Mouse (Mus musculus): ENCODE measurements at regions not wholly inside any gene's neighbourhood (a gene's known extent, or its start where the extent isn't known, plus 50 kb on each side); places are given as distances from the start of the nearest gene placed in this dataset.
"Not testable (repeated sequence)": the region's sequence is repeated elsewhere in the genome, so short reads cannot be mapped to it uniquely, and the experiment has no call there.

DNA sequence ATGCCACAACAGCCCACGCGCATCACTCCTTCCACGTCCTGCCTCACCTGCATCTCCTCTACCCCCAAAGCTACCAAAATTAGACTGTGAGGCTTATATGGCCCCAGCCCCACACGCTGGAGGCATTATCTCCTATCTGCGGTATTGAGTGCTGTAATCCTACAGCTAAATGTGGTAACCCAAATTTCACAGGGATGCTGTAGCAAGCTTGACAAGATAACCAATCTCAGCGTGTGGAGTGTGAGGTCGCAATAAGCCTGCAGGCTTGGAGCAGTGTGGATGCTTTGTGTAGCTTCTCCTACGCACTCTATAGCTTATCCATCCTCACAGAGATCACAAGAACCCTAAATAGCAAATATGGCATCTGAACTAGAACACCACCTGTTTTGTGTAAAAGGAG is 251.2 kb upstream of the Kcnh8 start:
- in situ Hi-C loops (cut with MseI, MboI): no loop called here

DNA sequence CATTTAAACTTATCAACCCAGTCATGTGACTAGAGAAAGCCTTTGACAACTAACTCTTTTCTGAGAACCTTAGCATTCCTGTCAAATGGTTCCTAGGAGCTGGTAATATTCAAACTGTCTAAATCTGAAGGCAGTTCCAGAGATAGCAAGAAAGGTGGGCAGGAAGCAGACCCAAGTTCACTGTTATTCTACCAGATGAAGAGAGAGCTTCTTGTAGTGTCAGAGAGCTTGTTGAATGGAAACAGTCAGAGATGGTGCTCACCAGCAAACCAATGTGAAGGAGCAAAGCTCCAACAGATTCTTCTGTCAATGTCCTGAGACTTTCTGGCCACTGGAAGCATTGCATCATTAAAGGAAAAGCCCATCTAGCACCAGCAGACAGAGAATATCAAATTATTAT is 251.8 kb upstream of the Kcnh8 start:
- in situ Hi-C loops (cut with MseI, MboI): no loop called here

DNA sequence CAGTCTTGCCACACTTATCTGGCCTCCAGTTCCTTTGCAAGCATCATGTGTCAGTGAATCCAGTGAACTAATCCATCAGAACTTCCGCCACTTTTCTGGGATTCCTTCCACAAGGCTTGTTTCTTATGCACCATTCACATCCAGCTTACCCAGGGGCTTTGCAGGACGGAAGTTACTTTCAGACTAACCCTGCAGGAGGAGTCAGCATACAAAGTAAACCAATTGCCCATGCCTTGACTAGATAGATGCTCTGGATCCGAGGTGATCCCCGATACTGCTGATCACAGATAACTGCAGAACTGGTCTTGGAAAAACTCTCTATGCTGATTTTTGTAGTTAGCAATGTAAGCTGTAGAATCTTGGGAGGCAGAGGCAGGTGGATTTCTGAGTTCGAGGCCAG is 252.6 kb upstream of the Kcnh8 start:
- in situ Hi-C loops (cut with MseI, MboI): no loop called here

DNA sequence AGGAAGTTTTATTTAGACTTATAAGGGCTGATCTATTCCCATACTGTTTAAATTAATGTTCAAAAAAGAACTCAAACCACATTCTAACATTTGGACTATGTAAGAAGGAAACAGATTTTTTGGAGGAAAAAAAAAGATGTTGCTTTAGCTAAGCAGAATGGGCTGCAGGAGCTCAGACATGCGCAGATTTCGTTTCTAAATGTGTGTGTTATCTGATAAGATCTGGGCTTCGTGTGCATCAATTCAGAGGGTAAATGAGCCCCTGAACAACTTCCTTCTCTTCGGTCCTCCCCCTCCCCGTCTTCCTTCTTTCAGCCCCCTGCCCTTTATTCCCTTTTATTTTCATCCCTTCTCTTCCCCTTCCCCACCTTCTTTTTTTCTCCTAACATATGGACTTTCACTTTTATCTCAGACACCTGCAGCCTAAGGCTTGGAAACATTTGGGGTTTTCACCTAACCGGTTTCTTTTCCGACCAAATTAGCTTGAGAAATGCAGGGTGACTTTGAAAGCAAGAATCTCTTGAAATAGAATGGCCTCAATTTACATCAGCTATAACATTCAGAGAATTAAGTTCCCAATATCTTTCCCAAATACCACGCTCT is 253.9 kb upstream of the Kcnh8 start:
- in situ Hi-C loops (cut with MseI, MboI): no loop called here

DNA sequence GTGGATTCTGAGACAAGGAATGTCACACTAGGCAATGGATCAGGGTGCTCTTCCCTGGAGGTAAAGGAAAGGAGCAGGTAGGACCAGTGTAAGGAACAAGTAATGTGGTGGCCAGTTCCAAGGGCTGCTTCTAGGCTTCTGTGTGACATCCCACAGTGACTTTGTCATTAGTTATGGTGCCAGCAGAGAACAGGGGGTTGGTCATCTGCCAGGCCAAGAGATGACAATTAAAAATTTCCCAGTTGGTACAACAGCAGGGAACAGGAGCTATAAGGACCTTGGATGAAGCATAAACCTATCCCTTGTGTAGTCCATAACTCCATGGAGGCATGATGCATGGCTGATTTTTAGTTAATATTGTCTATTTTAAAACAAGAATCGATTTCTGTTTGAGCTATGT is 281.9 kb upstream of the Kcnh8 start:
- in situ Hi-C loops (cut with MseI, MboI): no loop called here

DNA sequence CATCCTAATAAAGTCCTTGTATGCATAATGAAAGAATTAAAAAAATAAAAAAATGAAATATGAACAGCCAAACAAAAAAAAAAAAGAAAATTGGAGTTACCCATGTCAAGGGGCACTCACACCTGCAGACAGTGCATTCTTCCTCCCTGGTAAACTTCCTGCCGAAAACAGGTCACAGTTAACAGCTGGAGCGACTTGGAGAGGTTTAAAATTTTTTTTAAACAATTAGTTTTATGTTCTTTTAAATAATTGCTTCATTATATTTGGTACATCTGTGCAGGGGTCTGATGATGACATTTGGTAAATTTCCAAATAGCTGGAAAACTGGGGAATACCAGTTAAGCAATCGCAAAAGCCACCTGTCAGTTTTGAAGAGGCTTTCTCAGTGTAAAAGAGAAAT is 285.5 kb upstream of the Kcnh8 start:
- in situ Hi-C loops (cut with MseI, MboI): no loop called here

DNA sequence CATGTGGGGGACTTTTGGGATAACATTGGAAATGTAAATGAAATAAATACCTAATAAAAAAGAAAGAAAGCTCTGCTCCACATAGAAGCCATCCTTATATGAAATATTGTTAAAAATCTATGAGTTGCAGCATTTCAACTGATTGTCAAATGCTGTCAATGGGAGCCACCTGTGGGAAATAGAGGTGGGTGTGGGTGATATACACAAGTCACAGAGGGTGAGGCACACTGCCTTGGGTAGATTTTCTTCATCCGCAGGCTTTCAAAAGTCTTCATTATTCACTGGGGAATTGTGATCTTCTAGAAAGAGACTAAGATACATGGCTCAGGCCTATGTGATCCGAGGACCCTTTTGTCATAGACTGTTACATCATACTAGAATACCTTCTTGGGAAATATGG is 286.6 kb upstream of the Kcnh8 start:
- in situ Hi-C loops (cut with MseI, MboI): no loop called here

DNA sequence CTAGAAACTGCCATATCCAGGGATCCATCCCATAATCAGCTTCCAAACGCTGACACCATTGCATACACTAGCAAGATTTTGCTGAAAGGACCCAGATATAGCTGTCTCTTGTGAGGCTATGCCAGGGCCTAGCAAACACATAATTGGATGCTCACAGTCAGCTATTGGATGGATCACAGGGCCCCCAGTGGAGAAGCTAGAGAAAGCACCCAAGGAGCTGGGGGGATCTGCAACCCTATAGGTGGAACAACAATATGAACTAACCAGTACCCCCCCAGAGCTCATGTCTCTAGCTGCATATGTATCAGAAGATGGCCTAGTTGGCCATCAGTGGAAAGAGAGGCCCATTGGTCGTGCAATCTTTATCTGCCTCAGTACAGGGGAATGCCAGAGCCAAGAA is 287.1 kb upstream of the Kcnh8 start:
- in situ Hi-C loops (cut with MseI, MboI): not testable (repeated sequence)

DNA sequence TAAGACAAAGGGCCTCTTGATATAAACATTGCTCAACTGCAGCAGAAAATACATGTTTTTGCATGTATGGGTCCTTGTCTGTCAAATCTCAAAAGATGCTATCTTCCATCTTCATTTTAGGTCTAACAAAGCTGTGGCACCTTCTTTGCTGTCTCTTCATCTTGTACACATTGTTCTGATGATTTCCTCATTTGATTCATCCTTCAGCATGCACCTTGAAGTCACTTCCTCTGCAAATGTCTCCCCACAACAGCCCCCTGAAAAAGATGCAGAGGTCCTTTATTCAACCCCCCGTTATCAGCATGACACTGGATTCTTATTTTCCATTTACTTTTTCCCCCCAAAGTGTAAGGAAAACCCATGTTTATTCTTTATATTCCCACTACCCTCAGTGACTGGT is 290.5 kb upstream of the Kcnh8 start:
- in situ Hi-C loops (cut with MseI, MboI): no loop called here

DNA sequence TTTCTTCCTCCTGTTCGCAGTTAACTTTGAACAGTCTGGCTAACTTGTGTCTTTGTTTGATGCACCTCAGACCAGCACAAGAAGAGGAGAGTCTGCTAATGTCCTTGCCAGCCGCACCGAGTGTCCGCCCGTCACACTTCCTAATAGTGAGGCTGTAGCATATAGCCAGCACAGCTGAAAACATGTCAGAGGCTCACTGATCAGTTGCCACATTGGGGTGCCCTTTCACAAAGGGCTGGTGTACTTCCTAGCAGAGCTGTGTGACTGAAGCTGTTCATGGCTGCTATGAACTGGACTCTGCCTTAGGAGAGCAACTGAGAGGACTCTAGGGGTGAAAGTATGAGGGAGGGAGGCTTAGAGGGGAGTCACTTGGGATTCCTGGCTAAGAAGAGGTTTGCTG is 293.7 kb upstream of the Kcnh8 start:
- in situ Hi-C loops (cut with MseI, MboI): no loop called here

DNA sequence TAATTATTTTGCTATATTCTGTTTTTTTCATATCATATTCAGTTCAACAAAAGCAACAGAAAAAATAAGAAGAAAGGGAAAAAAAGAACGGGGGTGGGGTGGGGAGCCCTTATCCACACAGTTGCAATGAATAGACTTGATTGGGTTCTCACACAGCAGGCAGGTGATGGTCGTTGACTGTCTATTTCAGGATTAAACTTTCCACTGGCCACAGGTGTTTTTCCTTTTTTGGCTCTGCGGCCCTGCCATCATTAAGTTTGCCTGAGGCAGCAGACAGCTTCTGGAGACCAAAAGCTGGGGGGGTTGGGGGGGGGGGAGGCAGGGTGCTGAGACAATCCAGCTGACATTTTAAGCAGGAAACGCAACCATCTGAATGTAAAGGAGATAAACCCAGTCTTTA is 298.4 kb upstream of the Kcnh8 start:
- in situ Hi-C loops (cut with MseI, MboI): no loop called here

DNA sequence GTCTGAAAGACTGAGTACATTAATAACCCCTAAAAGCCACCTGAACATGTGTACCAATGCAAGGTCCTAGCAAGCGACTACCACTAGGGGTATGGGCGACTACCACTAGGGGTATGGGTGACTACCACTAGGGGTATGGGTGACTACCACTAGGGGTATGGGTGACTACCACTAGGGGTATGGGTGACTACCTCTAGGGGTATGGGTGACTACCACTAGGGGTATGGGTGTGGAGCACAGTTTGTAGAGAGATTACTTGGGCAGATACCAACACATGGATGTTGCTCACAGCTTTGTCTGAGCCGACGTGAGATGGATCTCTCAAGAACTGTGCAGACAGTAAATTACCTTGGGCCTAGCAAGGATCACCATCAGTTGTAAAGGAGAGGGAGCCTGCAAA is 299.2 kb upstream of the Kcnh8 start:
- in situ Hi-C loops (cut with MseI, MboI): no loop called here

DNA sequence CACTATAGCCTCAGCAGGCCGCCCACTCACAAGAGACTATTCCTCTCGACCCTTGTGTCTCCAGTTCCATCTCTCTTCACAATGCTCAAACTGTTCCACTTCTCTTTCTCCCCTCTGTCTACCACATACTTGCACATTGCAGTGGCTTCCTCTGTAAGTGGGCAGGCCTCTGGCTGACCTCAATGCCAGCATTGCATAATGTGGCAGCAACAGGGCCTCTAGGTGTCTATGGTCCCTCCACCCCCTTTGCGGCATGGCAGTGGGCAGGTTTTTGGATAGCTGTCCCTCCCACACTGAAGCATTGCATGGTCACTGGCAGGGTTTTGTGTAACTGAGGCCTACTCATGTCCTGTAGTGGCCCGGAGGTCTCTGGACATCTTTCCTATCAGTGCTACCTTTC is 302.7 kb upstream of the Kcnh8 start:
- in situ Hi-C loops (cut with MseI, MboI): no loop called here

DNA sequence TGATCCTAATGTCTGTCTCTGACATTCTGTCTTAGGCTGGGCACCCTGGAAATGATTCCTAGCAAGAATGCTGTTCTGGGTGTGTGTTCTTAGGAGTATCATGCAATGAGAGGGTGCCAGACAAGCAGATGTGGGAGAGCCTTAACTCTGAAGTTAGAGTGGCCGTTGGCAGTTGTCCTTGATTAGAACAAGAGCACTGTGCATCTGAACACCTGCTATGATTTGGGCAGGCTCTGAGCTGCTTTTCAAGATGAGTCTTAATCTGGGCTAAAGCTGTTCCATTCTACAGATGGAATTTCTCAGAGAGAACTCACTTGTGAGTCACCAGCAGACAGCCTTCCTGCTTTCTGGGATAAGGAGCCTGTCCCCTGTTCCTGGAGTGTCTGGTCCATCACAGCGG is 317.1 kb upstream of the Kcnh8 start:
- in situ Hi-C loops (cut with MseI, MboI): no loop called here

DNA sequence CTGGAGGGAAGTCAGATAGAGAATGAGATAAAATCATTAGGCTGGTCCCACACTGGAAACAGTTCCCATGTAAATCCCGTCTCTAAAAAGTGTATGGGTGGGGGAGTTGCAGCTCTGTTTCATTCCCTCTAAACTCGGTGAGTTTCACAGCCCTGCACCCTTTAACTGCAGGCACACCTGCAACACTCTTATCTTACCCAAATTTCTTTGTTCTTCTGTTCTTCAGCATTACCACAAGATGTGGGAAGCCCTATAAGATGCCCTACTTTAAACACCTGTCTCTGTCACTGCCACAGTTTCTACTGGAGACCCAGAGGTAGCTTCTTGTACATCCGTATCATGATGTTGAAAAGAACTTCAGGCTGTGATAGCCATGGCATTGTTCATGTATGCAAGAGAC is 320.2 kb upstream of the Kcnh8 start:
- in situ Hi-C loops (cut with MseI, MboI): no loop called here

DNA sequence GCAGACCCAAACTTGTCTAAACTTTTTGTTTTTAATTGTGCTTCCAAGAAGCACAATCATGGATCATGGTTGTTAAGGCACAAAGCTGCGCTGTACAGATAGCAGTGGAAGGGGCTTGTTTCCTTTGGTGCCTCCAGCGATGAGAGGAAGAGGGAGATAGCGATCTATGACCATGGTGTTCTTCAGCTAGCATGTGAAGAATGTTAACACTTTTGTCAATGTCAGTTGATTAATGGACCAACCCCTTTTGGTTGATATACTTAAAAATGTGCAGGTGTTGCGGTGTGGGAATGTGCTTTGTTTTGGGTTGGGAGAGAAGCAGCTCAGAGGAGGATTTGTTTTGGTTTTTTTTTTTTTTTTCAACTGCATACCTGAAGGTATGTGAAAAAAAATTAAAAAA is 324.0 kb upstream of the Kcnh8 start:
- in situ Hi-C loops (cut with MseI, MboI): no loop called here

DNA sequence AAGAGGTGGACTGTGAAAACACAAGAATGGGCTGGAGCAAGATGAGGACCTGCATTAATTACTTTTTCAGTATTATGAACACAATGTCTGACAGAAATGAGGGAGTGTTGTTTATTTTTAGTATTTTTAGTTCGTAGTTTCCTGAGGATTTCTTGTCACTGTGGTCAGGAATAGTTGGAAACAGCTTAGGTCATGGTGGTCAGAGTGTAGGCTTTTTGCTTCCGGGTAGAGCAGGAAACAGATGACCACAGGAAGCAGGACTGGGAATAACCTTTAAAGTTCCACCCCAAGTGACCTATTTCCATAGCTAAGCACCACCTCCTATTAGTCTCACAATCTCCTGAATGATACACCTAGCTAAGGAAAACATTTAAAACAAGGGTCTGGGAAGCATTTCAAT is 333.7 kb upstream of the Kcnh8 start:
- in situ Hi-C loops (cut with MseI, MboI): no loop called here

DNA sequence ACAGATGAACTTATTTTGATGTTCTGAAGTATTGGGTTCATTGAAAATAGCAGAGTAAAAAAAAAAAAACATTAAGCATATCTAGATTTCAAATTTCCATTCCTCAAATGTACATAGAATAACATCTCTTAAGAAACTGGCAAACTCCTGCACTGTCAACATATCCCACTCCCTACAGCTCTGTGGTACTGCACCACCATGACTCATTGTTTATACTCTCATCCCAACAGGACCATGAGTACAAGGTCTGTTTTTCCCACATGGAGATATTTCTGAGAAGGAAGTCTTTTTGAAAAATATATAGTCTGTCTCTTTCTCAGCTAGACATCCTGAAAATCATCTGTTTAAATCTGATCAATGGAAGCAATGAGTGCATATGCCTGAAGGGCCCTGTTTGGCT is 351.2 kb upstream of the Kcnh8 start:
- in situ Hi-C loops (cut with MseI, MboI): no loop called here

DNA sequence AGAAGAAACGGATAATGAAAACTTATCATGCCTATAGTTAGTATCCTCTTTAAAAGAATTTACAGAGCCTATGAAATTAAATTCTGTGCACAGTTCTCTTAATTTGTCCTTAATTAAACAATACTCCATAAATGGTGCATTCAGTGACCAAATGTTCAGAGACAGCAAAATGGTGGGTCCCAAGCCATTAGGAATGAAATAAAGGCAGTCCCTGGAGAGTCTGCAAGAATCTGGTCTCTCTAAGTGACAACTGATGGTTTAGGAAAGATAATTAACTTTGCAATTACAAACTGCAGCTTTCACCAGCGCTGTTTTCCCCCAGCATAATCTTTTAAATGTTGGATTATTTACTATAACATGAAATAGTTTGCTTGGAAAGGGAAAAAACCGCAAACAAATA is 376.9 kb upstream of the Kcnh8 start:
- in situ Hi-C loops (cut with MseI, MboI): no loop called here

DNA sequence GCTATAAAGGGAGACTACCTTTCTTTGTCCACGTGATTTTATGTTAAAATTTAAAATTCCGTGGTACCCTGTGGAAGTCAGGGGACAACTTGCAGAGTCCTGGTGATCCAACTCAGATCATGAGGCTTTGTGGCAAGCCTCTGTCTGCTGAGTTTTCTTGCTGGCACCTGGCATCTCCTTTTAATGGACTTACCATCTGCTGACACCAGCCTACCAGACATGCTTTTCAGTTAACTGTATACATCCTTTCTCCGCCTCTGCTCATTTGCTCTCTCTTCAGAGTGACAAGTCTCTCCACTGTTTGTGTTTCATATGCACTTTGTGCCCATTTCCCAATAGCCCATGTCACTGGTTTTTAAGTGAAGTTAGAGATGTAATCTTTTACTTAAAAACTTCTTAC is 382.1 kb upstream of the Kcnh8 start:
- in situ Hi-C loops (cut with MseI, MboI): no loop called here

DNA sequence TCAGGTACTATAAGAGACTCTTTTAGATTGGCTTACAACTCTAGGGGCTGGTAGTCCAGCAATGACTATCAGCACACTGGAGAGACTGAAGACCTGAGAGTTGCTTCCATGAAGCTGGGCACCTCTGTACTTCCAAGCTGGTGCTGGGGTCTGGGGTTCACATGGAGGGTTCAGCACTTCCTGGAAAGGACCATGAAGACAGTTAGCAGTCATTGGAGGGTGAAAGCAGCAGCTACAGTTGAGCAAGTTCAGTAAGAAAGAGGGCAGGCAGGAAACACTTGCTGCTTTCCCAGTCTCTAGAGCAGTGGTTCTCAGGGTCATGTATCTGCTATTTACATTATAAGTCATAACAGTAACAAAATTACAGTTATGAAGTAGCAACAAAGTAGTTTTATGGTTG is 384.3 kb upstream of the Satb1 start:
- in situ Hi-C loops (cut with MseI, MboI): no loop called here

DNA sequence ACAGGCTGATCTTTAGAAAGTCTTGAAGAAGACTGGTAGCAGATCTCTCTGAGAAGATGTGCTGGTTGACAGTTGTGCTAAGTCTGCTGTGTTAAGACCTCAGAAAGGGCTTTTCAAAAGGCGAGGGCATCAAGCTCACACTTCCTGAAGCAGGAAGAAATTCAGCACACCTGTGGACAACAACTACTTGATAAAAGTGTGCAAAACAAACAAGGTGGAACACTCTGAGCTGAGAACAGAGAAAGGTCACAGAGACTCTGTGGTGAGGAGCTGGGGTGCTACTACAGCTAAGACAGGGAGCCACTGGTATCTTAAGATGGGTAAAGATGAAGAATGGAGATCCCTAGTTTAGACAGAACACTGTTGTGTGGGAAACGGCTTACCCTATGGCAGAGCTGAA is 379.9 kb upstream of the Satb1 start:
- in situ Hi-C loops (cut with MseI, MboI): no loop called here

DNA sequence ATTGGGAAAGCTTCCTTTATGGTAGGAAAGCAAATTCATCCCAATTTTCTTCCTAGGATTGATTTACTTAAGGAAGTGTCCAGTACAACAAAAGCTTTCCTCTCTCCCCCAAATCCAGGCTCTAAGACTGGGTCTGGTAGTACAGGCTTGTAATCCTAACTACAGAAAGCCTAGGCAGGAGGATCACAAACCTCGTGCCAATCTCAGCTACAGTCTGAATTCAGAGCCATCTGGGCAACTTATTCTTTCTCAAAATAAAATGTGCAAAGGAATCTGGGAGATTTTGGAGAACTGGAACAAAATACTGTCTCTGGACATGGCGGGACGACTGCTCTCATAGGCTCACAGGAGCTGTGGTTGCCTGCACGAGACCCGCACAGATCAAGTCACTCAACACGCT is 377.4 kb upstream of the Satb1 start:
- in situ Hi-C loops (cut with MseI, MboI): no loop called here

DNA sequence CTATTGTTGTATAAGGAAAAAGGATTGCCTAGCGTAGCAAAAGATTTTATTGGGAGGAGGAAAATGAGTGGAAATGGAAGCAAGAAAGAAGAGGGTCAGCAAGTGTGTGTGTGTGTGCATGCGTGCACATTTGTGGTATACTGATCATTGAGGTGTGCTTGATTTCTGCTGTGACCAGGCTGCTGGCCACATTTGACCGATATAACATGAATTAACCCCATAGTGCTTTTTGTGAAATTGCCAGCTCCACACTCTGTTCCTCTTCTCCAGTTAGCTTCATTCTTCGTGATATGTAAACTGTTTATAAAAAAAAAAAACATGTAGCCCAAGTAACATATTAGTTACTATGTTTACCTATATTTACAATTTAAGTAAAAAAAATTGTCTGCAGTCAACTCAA is 364.6 kb upstream of the Satb1 start:
- in situ Hi-C loops (cut with MseI, MboI): no loop called here

DNA sequence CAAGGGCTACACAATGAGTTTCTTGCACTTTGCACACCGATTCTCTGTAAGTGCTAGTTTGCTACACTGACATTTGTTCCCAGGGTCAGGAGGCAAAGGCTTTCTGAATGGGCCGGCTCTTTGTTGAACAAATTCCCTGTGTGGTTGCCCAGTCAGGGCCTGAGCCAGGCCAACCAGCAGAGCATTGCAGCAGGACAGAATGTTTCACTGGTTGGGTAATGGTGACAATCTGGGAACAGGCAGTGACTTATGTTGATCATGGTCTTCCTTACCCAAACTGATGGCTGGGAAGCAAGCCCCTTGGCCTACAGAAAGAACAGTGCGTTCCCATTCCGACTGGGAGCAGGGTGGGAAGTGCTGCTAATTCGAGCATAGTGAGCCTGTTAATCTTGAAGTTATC is 363.7 kb upstream of the Satb1 start:
- in situ Hi-C loops (cut with MseI, MboI): no loop called here
